Mouse (Mus musculus): ENCODE measurements around the gene Foxn3. TPM values are rescaled to one million over a fixed set of nuclear protein-coding genes. Genes with fewer than 3 reads are reported as not detected.

Gene Foxn3
- polyA plus RNA-seq, 1 experiment from 2014 or later = 15.7 TPM

DNA sequence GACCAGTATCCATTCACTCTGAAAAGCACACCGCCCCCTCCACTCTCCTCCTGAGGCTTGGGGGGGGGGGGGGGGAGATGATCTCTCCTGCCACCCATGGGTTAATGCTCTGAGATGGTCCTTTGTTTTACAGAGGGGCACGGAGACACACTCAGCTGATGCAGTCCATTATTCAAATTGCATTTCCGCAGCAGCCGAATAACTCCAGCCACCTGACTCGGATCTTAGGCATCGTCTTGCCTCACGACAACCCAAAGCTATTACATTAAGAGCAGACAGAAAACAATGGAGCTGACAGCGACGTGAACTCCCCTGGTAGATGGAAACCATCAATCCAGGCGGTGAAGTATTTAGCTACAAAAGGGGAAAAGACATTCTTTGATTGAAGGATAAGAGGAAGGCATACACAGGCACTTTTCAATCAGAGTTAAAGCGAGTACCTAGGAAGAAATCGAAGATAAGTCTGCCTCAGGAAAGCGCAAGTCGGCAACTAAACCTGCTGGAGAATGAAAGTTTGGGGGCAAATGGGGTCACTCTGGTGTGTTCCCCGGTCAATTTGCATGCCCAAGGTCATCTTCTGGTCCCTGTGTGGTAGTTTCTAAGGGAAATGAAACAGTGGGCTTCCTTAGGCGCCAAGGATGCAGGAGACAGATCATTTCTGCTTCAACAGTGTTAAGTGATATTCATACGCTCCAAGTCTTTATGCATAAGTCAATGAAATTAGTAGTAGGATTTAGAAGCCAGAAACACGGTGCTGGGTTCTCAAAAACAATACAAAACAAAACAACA lies 65.0 kb downstream of the Foxn3 start:
- H3K27me3 ChIP-seq = no peaks in the 10 kb centered on the region
- ChIA-PET CTCF (no interaction called here), POLR2A (no interaction called here)
- TF ChIP-seq CTCF (IDR thresholded peaks at IDR 0.05) = no peak
- in situ Hi-C loops (cut with MboI; ENCODE audit: low pct_unique_long_range_greater_than_20kb) = no loop called here
- DNase-seq (ENCODE audit: low read depth, low spot score) (no peak), ATAC-seq (no peak)

DNA sequence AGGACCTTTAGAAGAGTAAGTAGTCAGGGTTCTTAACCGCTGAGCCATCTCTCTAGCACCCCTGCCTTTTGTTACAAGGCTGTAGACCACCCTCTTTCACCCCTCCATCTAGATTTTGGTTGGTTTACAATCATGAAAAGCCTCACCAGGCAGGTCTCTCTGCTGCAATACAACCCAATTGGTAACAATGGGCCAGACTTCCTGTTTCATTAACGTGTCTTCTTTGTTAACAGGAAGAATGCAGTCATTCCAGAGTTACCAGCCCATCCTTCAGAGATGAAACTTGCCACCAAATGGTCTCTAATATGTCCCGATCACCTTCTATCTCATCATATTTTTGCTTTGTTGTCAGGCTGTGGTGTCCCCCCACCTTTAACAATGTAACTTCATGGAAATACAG lies 66.4 kb downstream of the Foxn3 start:
- ChIA-PET POLR2A (no interaction called here), CTCF (no interaction called here)
- ATAC-seq (no peak), DNase-seq (ENCODE audit: low read depth, low spot score) (no peak)
- in situ Hi-C loops (cut with MboI; ENCODE audit: low pct_unique_long_range_greater_than_20kb) = no loop called here
- H3K27me3 ChIP-seq = no peaks in the 10 kb centered on the region
- no peak for TF ChIP-seq CTCF (IDR thresholded peaks at IDR 0.05)

DNA sequence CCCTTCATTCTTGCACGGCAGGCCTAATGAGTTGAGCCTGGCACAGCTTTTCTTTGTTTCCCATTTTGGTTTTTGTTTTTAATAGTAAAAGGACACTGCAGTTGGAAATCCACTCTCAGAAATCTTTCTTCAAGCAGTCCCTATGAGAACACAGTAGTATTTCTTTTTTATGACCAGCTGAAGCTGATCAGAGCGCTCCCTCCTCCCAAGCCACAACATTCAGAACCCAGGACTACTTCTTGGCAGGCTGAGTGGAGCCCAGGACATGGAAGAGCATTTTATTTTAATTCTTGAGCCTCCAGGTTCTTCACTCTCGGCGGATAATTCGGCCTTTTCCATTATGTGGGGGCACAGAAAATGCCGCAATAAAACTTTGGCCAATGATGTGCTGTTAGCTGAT lies 73.2 kb downstream of the Foxn3 start:
- POLR2A ChIA-PET = no interaction called here
- in situ Hi-C loops (cut with MboI; ENCODE audit: low pct_unique_long_range_greater_than_20kb) = no loop called here
- DNase-seq (ENCODE audit: low read depth, low spot score) (no peak), ATAC-seq (no peak)
- no peak for TF ChIP-seq CTCF (IDR thresholded peaks at IDR 0.05)
- CTCF ChIA-PET = no interaction called here
- no peaks in the 10 kb centered on the region for H3K27me3 ChIP-seq

DNA sequence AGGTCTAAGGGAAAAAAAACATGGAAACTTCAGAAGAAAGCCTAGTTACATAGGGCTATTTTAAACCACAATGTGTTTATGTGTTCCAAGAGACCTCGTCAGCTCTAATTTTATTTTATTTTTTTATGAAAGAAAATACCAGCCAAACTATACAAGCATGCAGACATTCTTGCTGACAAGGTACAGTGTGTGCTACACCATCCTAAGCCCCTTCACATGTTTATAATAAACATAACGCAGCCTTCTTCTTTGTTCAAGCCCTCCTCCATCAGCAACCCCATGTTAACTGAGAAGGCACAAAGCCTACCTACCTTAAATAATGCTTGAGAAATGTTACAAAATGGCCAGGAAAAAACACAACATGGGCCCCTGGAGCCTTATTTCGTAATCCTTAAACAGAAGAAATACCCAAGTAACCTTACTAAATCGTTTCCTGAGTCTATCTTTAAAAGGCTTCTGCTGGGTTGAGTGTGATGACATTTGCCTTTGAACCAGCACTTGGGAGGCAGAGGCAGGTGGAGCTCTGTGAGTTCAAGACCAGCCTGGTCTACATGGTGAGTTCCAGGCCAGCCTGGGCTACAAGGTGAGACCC lies 74.3 kb downstream of the Foxn3 start:
- CTCF ChIA-PET = no interaction called here
- POLR2A ChIA-PET = no interaction called here
- TF ChIP-seq CTCF (IDR thresholded peaks at IDR 0.05) = no peak
- in situ Hi-C loops (cut with MboI; ENCODE audit: low pct_unique_long_range_greater_than_20kb) = no loop called here
- DNase-seq (ENCODE audit: low read depth, low spot score) (no peak), ATAC-seq (no peak)
- H3K27me3 ChIP-seq = no peaks in the 10 kb centered on the region

DNA sequence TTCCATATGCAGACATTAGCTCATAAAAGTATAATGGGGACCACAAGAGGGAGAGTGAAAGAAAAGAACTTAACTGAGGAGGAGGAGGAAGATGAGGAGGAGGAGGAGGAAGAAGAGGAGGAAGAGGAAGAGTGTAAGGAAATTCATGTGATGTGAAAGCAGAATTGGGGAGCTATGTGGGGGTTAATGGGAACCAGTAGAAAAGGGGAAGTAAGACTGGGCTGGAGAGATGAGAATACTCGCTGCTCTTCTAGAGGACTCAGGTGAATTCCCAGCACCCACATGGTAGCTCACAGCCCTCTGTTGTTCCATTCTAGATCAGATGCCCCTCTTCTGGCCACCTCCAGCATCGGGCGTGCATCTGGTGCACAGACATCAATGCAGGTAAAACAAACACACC lies 83.0 kb downstream of the Foxn3 start:
- no peaks in the 10 kb centered on the region for H3K27me3 ChIP-seq
- no peak for TF ChIP-seq CTCF (IDR thresholded peaks at IDR 0.05)
- CTCF ChIA-PET = no interaction called here
- ATAC-seq (no peak), DNase-seq (ENCODE audit: low read depth, low spot score) (no peak)
- in situ Hi-C loops (cut with MboI; ENCODE audit: low pct_unique_long_range_greater_than_20kb) = no loop called here
- POLR2A ChIA-PET = no interaction called here

DNA sequence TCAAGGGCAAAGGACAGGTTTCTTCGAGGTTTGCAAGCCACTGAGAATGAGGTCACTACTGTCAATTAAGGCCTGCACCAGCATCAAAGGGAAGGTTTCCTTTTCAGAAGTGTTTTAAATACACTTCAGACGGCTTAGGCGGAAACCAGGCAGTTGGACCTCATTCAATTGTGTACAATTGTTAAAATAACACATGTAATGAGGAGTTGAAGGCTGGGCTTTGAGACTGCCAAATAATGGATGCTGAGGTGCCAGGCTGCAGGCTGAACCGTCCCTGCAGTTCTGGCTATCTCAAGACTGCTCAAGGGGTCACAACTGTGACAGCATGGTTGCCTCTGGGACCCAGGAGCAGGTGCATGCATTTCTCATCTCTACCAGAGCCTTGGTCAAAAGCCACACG lies 89.2 kb downstream of the Foxn3 start:
- no peaks in the 10 kb centered on the region for H3K27me3 ChIP-seq
- DNase-seq (ENCODE audit: low read depth, low spot score) = no peak
- POLR2A ChIA-PET = no interaction called here
- in situ Hi-C loops (cut with MboI; ENCODE audit: low pct_unique_long_range_greater_than_20kb) = no loop called here
- no peak for ATAC-seq
- TF ChIP-seq CTCF (IDR thresholded peaks at IDR 0.05) = no peak
- CTCF ChIA-PET = no interaction called here

DNA sequence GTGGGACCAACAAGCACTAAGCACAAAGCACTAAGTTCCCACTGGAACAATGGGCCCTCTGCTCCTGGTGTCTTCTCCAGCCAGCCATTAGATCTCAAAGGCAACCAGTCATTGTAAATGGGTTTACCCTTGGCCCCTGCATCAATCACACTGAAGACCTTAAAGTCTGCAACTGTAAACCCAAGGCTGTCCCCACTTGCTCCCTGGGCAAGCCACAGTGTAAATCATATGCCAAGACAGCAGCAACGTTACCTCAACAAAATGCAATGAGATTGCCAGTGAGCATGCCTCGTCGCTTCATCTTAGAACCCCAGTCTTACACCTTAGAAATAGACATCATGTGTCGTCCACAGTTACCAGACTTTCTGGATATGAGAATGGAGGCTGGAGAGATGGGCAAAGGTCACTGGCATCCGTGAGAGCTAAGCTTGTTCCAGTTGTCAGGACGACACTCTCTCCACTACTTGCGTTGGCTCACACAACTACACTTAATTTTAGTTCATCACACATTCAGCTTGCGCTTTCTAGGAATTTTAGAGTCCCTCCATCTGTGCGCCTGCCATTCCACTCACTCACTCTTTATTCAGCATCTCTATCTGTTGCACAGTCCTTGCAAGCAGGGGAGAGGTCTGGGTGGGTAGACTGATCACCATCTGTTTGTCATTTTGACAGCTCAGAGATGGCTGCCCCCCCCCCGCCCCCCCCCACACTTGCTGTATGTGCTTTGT lies 89.8 kb downstream of the Foxn3 start:
- ATAC-seq (no peak), DNase-seq (ENCODE audit: low read depth, low spot score) (no peak)
- in situ Hi-C loops (cut with MboI; ENCODE audit: low pct_unique_long_range_greater_than_20kb) = no loop called here
- TF ChIP-seq CTCF (IDR thresholded peaks at IDR 0.05) = no peak
- H3K27me3 ChIP-seq = no peaks in the 10 kb centered on the region
- CTCF ChIA-PET = no interaction called here
- POLR2A ChIA-PET = no interaction called here

DNA sequence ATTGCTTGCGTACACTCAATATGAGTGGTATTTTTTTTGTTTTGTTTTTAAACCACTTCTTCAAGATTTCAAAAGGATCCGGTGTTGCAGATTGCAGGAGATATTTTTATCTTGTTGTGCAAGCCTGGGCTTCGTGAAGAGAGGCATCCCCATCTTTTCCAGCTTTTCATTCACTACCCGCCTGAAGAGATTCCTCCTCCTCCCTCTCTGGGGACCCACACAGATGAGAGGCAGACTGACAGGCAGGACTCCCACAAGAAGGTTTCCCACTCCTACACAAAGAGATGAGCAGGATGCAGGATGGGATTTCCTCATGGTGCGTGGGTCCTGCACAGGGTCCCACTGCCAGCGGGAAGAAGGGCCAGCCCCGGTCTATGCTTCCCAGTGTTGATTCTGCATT lies 92.0 kb downstream of the Foxn3 start:
- no peak for TF ChIP-seq CTCF (IDR thresholded peaks at IDR 0.05)
- in situ Hi-C loops (cut with MboI; ENCODE audit: low pct_unique_long_range_greater_than_20kb) = no loop called here
- ATAC-seq (no peak), DNase-seq (ENCODE audit: low read depth, low spot score) (no peak)
- no peaks in the 10 kb centered on the region for H3K27me3 ChIP-seq
- POLR2A ChIA-PET = no interaction called here
- CTCF ChIA-PET = no interaction called here

DNA sequence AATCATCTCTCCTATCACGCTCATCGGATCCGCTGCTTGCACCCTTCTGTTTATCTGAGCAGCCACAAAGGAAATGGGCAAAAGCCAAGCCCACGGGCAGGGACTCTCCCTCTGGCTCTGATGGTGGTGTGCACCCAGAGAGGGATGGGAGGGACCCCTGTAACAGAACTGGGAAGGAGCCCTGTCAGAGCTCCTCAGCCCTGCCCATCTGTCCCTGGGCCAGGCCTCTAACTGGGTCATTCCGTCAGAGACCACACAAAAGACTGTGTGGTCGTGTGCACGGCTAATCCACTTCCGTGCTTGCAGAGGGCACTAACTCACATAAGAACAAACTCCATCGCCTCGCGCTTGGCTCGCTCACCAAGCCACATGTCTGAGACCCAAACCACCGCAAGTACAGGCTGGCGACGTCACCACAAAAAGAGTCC lies 95.5 kb downstream of the Foxn3 start:
- DNase-seq (ENCODE audit: low read depth, low spot score) = peak; percentile 17
- H3K27me3 ChIP-seq = no peaks in the 10 kb centered on the region
- no peak for TF ChIP-seq CTCF (IDR thresholded peaks at IDR 0.05)
- CTCF ChIA-PET = no interaction called here
- in situ Hi-C loops (cut with MboI; ENCODE audit: low pct_unique_long_range_greater_than_20kb) = no loop called here
- peak; percentile 21 for ATAC-seq
- POLR2A ChIA-PET = interaction anchor here (0.9 kb wide), 1 partner anchor 22 kb away, joined by 3 read pairs; no protein-coding TSS in a partner anchor

DNA sequence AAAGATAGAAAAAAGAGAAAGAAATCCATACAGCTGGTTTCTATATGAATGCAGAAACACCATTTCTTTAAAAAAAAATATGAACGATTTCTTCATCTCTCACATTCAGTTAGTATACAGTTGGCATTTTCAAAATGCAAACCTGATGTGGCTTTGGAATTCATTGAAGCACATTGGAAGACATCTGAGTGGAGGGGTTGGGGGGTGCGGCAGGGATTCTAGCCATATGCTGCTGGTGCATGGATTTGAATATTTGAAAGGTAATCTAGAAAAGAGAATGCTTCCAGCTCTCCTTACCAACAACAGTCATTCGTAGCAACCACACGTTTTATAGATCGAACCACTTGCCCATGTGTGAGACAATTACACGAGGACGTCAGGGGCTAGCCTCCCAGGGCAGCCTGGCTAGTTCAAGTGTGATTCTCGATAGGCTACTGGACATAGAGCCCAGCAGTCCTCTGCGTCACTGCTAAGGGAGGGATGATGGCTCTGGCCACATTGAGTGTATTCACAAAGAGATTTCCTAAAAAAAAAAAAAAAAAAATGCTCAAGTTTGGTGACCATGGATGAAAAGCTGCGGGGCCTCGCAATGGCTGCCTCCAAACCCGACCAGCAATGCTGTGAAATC lies 96.0 kb downstream of the Foxn3 start:
- in situ Hi-C loops (cut with MboI; ENCODE audit: low pct_unique_long_range_greater_than_20kb) = no loop called here
- TF ChIP-seq CTCF (IDR thresholded peaks at IDR 0.05) = no peak
- DNase-seq (ENCODE audit: low read depth, low spot score) (no peak), ATAC-seq (no peak)
- no peaks in the 10 kb centered on the region for H3K27me3 ChIP-seq
- ChIA-PET CTCF (interaction anchor here (1.2 kb wide), 1 partner anchor 11 kb away, joined by 3 read pairs; no protein-coding TSS in a partner anchor), POLR2A (interaction anchor here (0.9 kb wide), 1 partner anchor 22 kb away, joined by 3 read pairs; no protein-coding TSS in a partner anchor)

DNA sequence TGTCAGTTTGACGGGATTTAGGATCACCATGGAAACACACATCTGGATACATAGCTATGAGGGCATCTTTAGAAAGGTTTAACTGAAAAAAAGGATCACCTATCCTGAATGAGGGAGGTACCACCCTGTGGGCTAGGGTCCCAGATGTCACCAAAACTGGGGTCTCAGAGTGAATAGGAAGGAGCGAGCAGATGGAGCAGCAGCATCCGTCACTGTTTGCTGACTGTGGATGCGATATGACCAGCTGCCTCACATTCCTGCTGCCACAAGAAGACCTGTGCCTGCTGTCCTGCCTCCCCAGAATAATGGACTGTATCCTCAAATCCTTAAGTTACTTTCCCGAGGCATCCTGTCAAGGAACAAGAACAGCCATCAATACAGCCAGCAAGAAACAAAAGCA lies 97.0 kb downstream of the Foxn3 start:
- no peak for ATAC-seq
- in situ Hi-C loops (cut with MboI; ENCODE audit: low pct_unique_long_range_greater_than_20kb) = no loop called here
- ChIA-PET CTCF (interaction anchor here (1.2 kb wide), 1 partner anchor 10 kb away, joined by 3 read pairs; no protein-coding TSS in a partner anchor), POLR2A (no interaction called here)
- TF ChIP-seq CTCF (IDR thresholded peaks at IDR 0.05) = no peak
- no peaks in the 10 kb centered on the region for H3K27me3 ChIP-seq
- DNase-seq (ENCODE audit: low read depth, low spot score) = no peak
